In the genomic region with DNA sequence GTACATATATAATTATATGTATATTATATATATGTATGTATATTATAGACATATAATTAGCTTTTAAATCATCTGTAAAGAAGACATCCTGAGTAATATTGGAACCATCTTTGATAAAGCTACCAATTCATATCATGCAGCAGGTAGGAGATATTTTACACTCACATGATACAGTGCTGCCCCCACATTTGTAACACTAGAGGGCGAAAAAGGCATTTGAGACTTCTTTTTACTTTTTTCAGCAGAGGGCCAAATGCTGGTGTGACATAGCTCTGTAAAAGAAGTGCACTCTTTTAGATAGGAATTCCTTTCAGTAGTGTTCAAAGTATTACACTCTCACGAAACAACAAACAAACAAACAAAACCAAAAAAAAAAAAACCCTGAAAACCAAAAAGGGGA, we compare ENCODE assay signal across 9 mouse cellular contexts. TPM values are rescaled to one million over a fixed set of nuclear protein-coding genes. Genes with fewer than 3 reads are reported as not detected.
DNase-seq lines count a peak whose midpoint lies in the region; ATAC-seq and TF ChIP-seq lines count a peak whose summit lies in the region.
"Had no signal": no experiment of that assay in that cellular context is flagged by ENCODE, and none has a peak within 500 bp of the region (broad histone marks: within the 10 kb centered on the region; RNA-seq: fewer than 3 reads in every experiment).

No protein-coding gene starts in this region.

- 21% methylated on average over 2 of the region's 2 CpGs for WGBS in intestine, postnatal 0 days
- WGBS in intestine, embryonic 16.5 days: 21% methylated on average over 2 of the region's 2 CpGs
- 24% methylated on average over 2 of the region's 2 CpGs for WGBS in embryonic facial prominence, embryonic 11.5 days

- H3K4me2 ChIP-seq in intestine, postnatal 0 days (replicated peaks; ENCODE audit: low read depth): no peak overlapping the region
- no peak overlapping the region for H3K4me2 ChIP-seq in intestine, embryonic 16.5 days (ENCODE audit: low read depth, low read length)
- no peak overlapping the region for H3K4me2 ChIP-seq in embryonic facial prominence, embryonic 11.5 days (ENCODE audit: low read depth, low read length)

- H3K4me1 ChIP-seq in intestine, postnatal 0 days (replicated peaks; ENCODE audit: control insufficient read depth, insufficient read depth, low read length): no peaks in the 10 kb centered on the region
- peaks cover 5% of the 10 kb centered on the region for H3K4me1 ChIP-seq in intestine, embryonic 16.5 days (ENCODE audit: control insufficient read depth, insufficient read depth, low read length)
- no peaks in the 10 kb centered on the region for H3K4me1 ChIP-seq in embryonic facial prominence, embryonic 11.5 days (ENCODE audit: control insufficient read depth, insufficient read depth, low read length)

- no peak overlapping the region for H3K4me3 ChIP-seq in intestine, postnatal 0 days (ENCODE audit: low read depth, low read length)
- H3K4me3 ChIP-seq in intestine, embryonic 16.5 days (ENCODE audit: low read length): no peak overlapping the region
- no peak overlapping the region for H3K4me3 ChIP-seq in embryonic facial prominence, embryonic 11.5 days (ENCODE audit: low read depth, low read length)

- H3K9ac ChIP-seq in intestine, postnatal 0 days (ENCODE audit: low read depth, low read length): no peak overlapping the region
- no peak overlapping the region for H3K9ac ChIP-seq in intestine, embryonic 16.5 days (ENCODE audit: low read depth, low read length)
- no peak overlapping the region for H3K9ac ChIP-seq in embryonic facial prominence, embryonic 11.5 days (replicated peaks; ENCODE audit: low read length)

- DNase-seq in B cell, adult 2 months: peak; percentile 34 to 40
- peak; percentile 63 for DNase-seq in MEL-GATA-1-ER (ENCODE audit: extremely low read depth, low read depth)
- peak; percentile 81 for DNase-seq in embryonic facial prominence, embryonic 11.5 days (ENCODE audit: low spot score)
- peak; percentile 32 for DNase-seq in layer of hippocampus, adult 9-10 months (ENCODE audit: low spot score)
- DNase-seq in retina, postnatal 1 day: peak; percentile 73
- DNase-seq in urinary bladder, adult 2 months (ENCODE audit: low spot score): no peak

- no peak overlapping the region for H3K27ac ChIP-seq in intestine, postnatal 0 days (ENCODE audit: low read depth, low read length)
- H3K27ac ChIP-seq in intestine, embryonic 16.5 days (ENCODE audit: low read length): no peak overlapping the region
- no peak overlapping the region for H3K27ac ChIP-seq in embryonic facial prominence, embryonic 11.5 days (replicated peaks; ENCODE audit: low read depth, low read length)
- H3K27ac ChIP-seq: embryonic facial prominence, embryonic 15.5 days had no signal

- no peak for ATAC-seq in intestine, postnatal 0 days
- no peak for ATAC-seq in intestine, embryonic 16.5 days
- ATAC-seq in embryonic facial prominence, embryonic 11.5 days (replicated peaks; ENCODE audit: insufficient number of reproducible peaks, low FRiP score, low TSS enrichment, low read depth): no peak

- no peaks in the 10 kb centered on the region for H3K9me3 ChIP-seq in intestine, postnatal 0 days (ENCODE audit: control insufficient read depth)
- H3K9me3 ChIP-seq in intestine, embryonic 16.5 days (ENCODE audit: control insufficient read depth, low read length): no peaks in the 10 kb centered on the region
- no peaks in the 10 kb centered on the region for H3K9me3 ChIP-seq in embryonic facial prominence, embryonic 11.5 days (replicated peaks; ENCODE audit: control insufficient read depth, low read length)
- H3K9me3 ChIP-seq: embryonic facial prominence, embryonic 15.5 days had no signal

- no peaks in the 10 kb centered on the region for H3K36me3 ChIP-seq in intestine, postnatal 0 days (ENCODE audit: control insufficient read depth, insufficient read depth)
- no peaks in the 10 kb centered on the region for H3K36me3 ChIP-seq in intestine, embryonic 16.5 days (ENCODE audit: control insufficient read depth, insufficient read depth, low read length)
- H3K36me3 ChIP-seq in embryonic facial prominence, embryonic 11.5 days (replicated peaks; ENCODE audit: control insufficient read depth, insufficient read depth, low read depth, low read length): no peaks in the 10 kb centered on the region
- H3K36me3 ChIP-seq: embryonic facial prominence, embryonic 15.5 days had no signal

- TF ChIP-seq CTCF in intestine, postnatal 0 days (IDR thresholded peaks at IDR 0.05; ENCODE audit: low read depth): peak; percentile 80

- H3K27me3 ChIP-seq in intestine, postnatal 0 days (replicated peaks; ENCODE audit: control insufficient read depth, insufficient read depth, low read length): no peaks in the 10 kb centered on the region
- H3K27me3 ChIP-seq in intestine, embryonic 16.5 days (replicated peaks; ENCODE audit: control insufficient read depth, insufficient read depth, low read length): no peaks in the 10 kb centered on the region
- H3K27me3 ChIP-seq in embryonic facial prominence, embryonic 11.5 days (ENCODE audit: control insufficient read depth, insufficient read depth, low read length): no peaks in the 10 kb centered on the region
- H3K27me3 ChIP-seq: embryonic facial prominence, embryonic 15.5 days had no signal

RNA-seq across cellular contexts. Expression of a gene that starts 0.9 kb away (rescaled TPM):
- polyA plus RNA-seq in intestine, postnatal 0 days (2015; fragmentation: Nextera tagmentation; extraction: Ambion mirVana): 3.2 and 3.4 TPM in 2 replicates
- polyA plus RNA-seq in intestine, embryonic 16.5 days (2015; fragmentation: Nextera tagmentation; extraction: Ambion mirVana): 10.0 and 10.3 TPM in 2 replicates
- polyA plus RNA-seq in embryonic facial prominence, embryonic 11.5 days (2014; fragmentation: Nextera tagmentation; extraction: Ambion mirVana): 19.1 and 20.8 TPM in 2 replicates
- polyA plus RNA-seq in urinary bladder, adult 2 months (2012; rRNA removed): 17.6 and 20.4 TPM in 2 replicates

RNA-seq across cellular contexts. Expression of a gene that starts 1.1 kb away (rescaled TPM):
- polyA plus RNA-seq in intestine, postnatal 0 days (2015; fragmentation: Nextera tagmentation; extraction: Ambion mirVana): 9.0 and 12.7 TPM in 2 replicates
- polyA plus RNA-seq in intestine, embryonic 16.5 days (2015; fragmentation: Nextera tagmentation; extraction: Ambion mirVana): 21.1 and 21.8 TPM in 2 replicates
- 22.4 and 26.1 TPM in 2 replicates for polyA plus RNA-seq in embryonic facial prominence, embryonic 11.5 days (2014; fragmentation: Nextera tagmentation; extraction: Ambion mirVana)
- 11.8 and 15.0 TPM in 2 replicates for polyA plus RNA-seq in urinary bladder, adult 2 months (2012; rRNA removed)

RNA-seq across cellular contexts. Expression of a gene that starts 16.1 kb away (rescaled TPM):
- polyA plus RNA-seq in intestine, postnatal 0 days (2015; fragmentation: Nextera tagmentation; extraction: Ambion mirVana): 1.3 and 1.5 TPM in 2 replicates
- polyA plus RNA-seq in intestine, embryonic 16.5 days (2015; fragmentation: Nextera tagmentation; extraction: Ambion mirVana): 0.33 and 0.94 TPM in 2 replicates
- polyA plus RNA-seq in embryonic facial prominence, embryonic 11.5 days (2014; fragmentation: Nextera tagmentation; extraction: Ambion mirVana): 0.72 and 1.1 TPM in 2 replicates
- 0.35 and 0.72 TPM in 2 replicates for polyA plus RNA-seq in urinary bladder, adult 2 months (2012; rRNA removed)
